Mouse (Mus musculus) MEL (cell line): ENCODE data around the gene Morc2a. TPM values are rescaled to one million over a fixed set of nuclear protein-coding genes. Genes with fewer than 3 reads are reported as not detected.

Experiments
- DNase-seq: peaks from one replicate; pipeline ENCODE4 v3.0.0; 2011; ENCODE audit warnings: low read depth, low spot score
- H3K27ac ChIP-seq: 2 replicates; pipeline ENCODE4 v1.5.1; 2012; ENCODE audit warnings: low read depth, mild to moderate bottlenecking, control low read depth, low read length, moderate library complexity; ENCODE audit not compliant: control insufficient read depth
- H3K27me3 ChIP-seq, 2 experiments: fragments of 150-350 bp in 1 of 2; sonication (generic) in 1 of 2; 2 replicates each; pipeline ENCODE4 v1.6.1; 2012; ENCODE audit warnings: low read length in 2 of 2, mild to moderate bottlenecking in 2 of 2, improper control_type of control experiment in 1 of 2, moderate library complexity in 1 of 2; ENCODE audit not compliant: insufficient read depth in 2 of 2, control insufficient read depth in 1 of 2
- H3K36me3 ChIP-seq, 2 experiments: 2 replicates each; pipeline ENCODE4 v1.6.1; 2012 to 2014; ENCODE audit warnings: low read length in 2 of 2, improper control_type of control experiment in 1 of 2, inconsistent platforms in 1 of 2, mild to moderate bottlenecking in 1 of 2; ENCODE audit not compliant: insufficient read depth in 2 of 2, control insufficient read depth in 1 of 2
- H3K4me1 ChIP-seq, 2 experiments: fragments of 150-350 bp in 1 of 2; sonication (generic) in 1 of 2; 2 replicates each; pipeline ENCODE4 v1.6.1; 2012; ENCODE audit warnings: low read length in 2 of 2, improper control_type of control experiment in 1 of 2, mild to moderate bottlenecking in 1 of 2; ENCODE audit not compliant: insufficient read depth in 2 of 2, control insufficient read depth in 1 of 2
- H3K4me3 ChIP-seq, 2 experiments: fragments of 150-350 bp in 1 of 2; sonication (generic) in 1 of 2; 2 replicates each; pipeline ENCODE4 v1.5.1; 2012; ENCODE audit warnings: low read depth in 2 of 2, low read length in 2 of 2, mild to moderate bottlenecking in 2 of 2, moderate library complexity in 2 of 2, control low read depth in 1 of 2, improper control_type of control experiment in 1 of 2; ENCODE audit not compliant: control insufficient read depth in 1 of 2, insufficient read depth in 1 of 2
- H3K79me2 ChIP-seq: 2 replicates; pipeline ENCODE4 v1.6.1; 2012; ENCODE audit warnings: mild to moderate bottlenecking, low read length, moderate library complexity; ENCODE audit not compliant: control insufficient read depth, poor library complexity, insufficient read depth
- H3K9ac ChIP-seq: 2 replicates; pipeline ENCODE4 v1.6.1; 2012; ENCODE audit warnings: low read depth, mild to moderate bottlenecking, control low read depth, low read length, moderate library complexity; ENCODE audit not compliant: control insufficient read depth, poor library complexity, severe bottlenecking
- H3K9me3 ChIP-seq: fragments of 150-350 bp; sonication (generic); replicated peaks from 2 replicates; pipeline ENCODE4 v1.6.1; 2012; ENCODE audit warnings: mild to moderate bottlenecking, low read length, improper control_type of control experiment, moderate library complexity; ENCODE audit not compliant: insufficient read depth
- CHD1 ChIP-seq: IDR thresholded peaks from 2 replicates; pipeline ENCODE4 v1.6.1; 2012; ENCODE audit warnings: low read depth, mild to moderate bottlenecking, inconsistent platforms, low read length, improper control_type of control experiment
- CHD2 ChIP-seq: IDR thresholded peaks from 2 replicates; pipeline ENCODE4 v1.6.1; 2011; ENCODE audit warnings: low read length, improper control_type of control experiment
- E2F4 ChIP-seq: IDR thresholded peaks from 2 replicates; pipeline ENCODE4 v1.6.1; 2011; ENCODE audit warnings: low read depth, low read length, improper control_type of control experiment, borderline replicate concordance
- EP300 ChIP-seq, 2 experiments: IDR thresholded peaks; 2 replicates each; pipeline ENCODE4 v1.6.1; 2011; ENCODE audit warnings: improper control_type of control experiment in 2 of 2, low read length in 2 of 2, low read depth in 1 of 2, mild to moderate bottlenecking in 1 of 2
- GABPA ChIP-seq: IDR thresholded peaks from 2 replicates; pipeline ENCODE4 v1.6.1; 2012; ENCODE audit warnings: low read depth, mild to moderate bottlenecking, inconsistent platforms, low read length, improper control_type of control experiment, moderate library complexity
- GATA1 ChIP-seq: IDR thresholded peaks from 2 replicates; pipeline ENCODE4 v1.6.1; 2011; ENCODE audit warnings: low read depth, low read length, improper control_type of control experiment
- KAT2A ChIP-seq: conservative IDR thresholded peaks from 2 replicates; pipeline ENCODE4 v1.6.1; 2012; ENCODE audit warnings: low read depth, low read length, improper control_type of control experiment, inconsistent platforms
- MAFK ChIP-seq: IDR thresholded peaks from 2 replicates; pipeline ENCODE4 v1.6.1; 2011; ENCODE audit warnings: low read depth, mild to moderate bottlenecking, low read length, improper control_type of control experiment, borderline replicate concordance
- MAZ ChIP-seq: IDR thresholded peaks from 2 replicates; pipeline ENCODE4 v1.6.1; 2012; ENCODE audit warnings: low read depth, mild to moderate bottlenecking, inconsistent platforms, low read length, improper control_type of control experiment
- MXI1 ChIP-seq: IDR thresholded peaks from 2 replicates; pipeline ENCODE4 v1.6.1; 2011; ENCODE audit warnings: mild to moderate bottlenecking, low read depth, low read length, improper control_type of control experiment
- MYB ChIP-seq: IDR thresholded peaks from 2 replicates; pipeline ENCODE4 v1.6.1; 2011; ENCODE audit warnings: mild to moderate bottlenecking, low read depth, low read length, improper control_type of control experiment
- MYC ChIP-seq: IDR thresholded peaks from 2 replicates; pipeline ENCODE4 v1.6.1; 2011; ENCODE audit warnings: low read depth, mild to moderate bottlenecking, low read length, improper control_type of control experiment, moderate library complexity
- NELFE ChIP-seq: IDR thresholded peaks from 2 replicates; pipeline ENCODE4 v1.6.1; 2011; ENCODE audit warnings: low read depth, low read length, improper control_type of control experiment
- POLR2A ChIP-seq, 2 experiments: IDR thresholded peaks; 2 replicates each; pipeline ENCODE4 v1.6.1; 2011 to 2012; ENCODE audit warnings: low read length in 2 of 2, mild to moderate bottlenecking in 2 of 2, control low read depth in 1 of 2, improper control_type of control experiment in 1 of 2, low read depth in 1 of 2, moderate library complexity in 1 of 2; ENCODE audit not compliant: control insufficient read depth in 1 of 2, insufficient read depth in 1 of 2, poor library complexity in 1 of 2
- POLR2AphosphoS2 ChIP-seq: IDR thresholded peaks from 2 replicates; pipeline ENCODE4 v1.6.1; 2011; ENCODE audit warnings: low read length, improper control_type of control experiment
- POLR2AphosphoS5 ChIP-seq: IDR thresholded peaks from 2 replicates; pipeline ENCODE4 v1.6.1; 2012; ENCODE audit warnings: low read depth, borderline replicate concordance, mild to moderate bottlenecking, inconsistent platforms, low read length, moderate library complexity, mixed read lengths
- RAD21 ChIP-seq: IDR thresholded peaks from 2 replicates; pipeline ENCODE4 v1.6.1; 2011; ENCODE audit warnings: mild to moderate bottlenecking, low read depth, low read length, improper control_type of control experiment
- RCOR1 ChIP-seq: IDR thresholded peaks from 2 replicates; pipeline ENCODE4 v1.6.1; 2012; ENCODE audit warnings: low read depth, mild to moderate bottlenecking, inconsistent platforms, low read length, improper control_type of control experiment
- SIN3A ChIP-seq: IDR thresholded peaks from 2 replicates; pipeline ENCODE4 v1.6.1; 2012; ENCODE audit warnings: low read length, improper control_type of control experiment, inconsistent platforms
- SMC3 ChIP-seq: IDR thresholded peaks from 2 replicates; pipeline ENCODE4 v1.6.1; 2011; ENCODE audit warnings: low read depth, low read length, improper control_type of control experiment
- UBTF ChIP-seq: IDR thresholded peaks from 2 replicates; pipeline ENCODE4 v1.6.1; 2012; ENCODE audit warnings: low read depth, mild to moderate bottlenecking, inconsistent platforms, low read length, improper control_type of control experiment, moderate library complexity, borderline replicate concordance; ENCODE audit not compliant: insufficient read depth
- USF2 ChIP-seq, 2 experiments: IDR thresholded peaks; 2 replicates each; pipeline ENCODE4 v1.6.1; 2011 to 2012; ENCODE audit warnings: improper control_type of control experiment in 2 of 2, low read length in 2 of 2, borderline replicate concordance in 1 of 2, inconsistent platforms in 1 of 2, low read depth in 1 of 2, mild to moderate bottlenecking in 1 of 2; ENCODE audit not compliant: insufficient read depth in 1 of 2
- ZC3H11A ChIP-seq: IDR thresholded peaks from 2 replicates; pipeline ENCODE4 v1.6.1; 2012; ENCODE audit warnings: low read depth, mild to moderate bottlenecking, inconsistent platforms, low read length, improper control_type of control experiment
- ZKSCAN1 ChIP-seq: IDR thresholded peaks from 2 replicates; pipeline ENCODE4 v1.6.1; 2012; ENCODE audit warnings: low read depth, mild to moderate bottlenecking, inconsistent platforms, low read length, improper control_type of control experiment, moderate library complexity
- ZMIZ1 ChIP-seq: IDR thresholded peaks from 2 replicates; pipeline ENCODE4 v1.6.1; 2012; ENCODE audit warnings: low read depth, mild to moderate bottlenecking, inconsistent platforms, low read length, improper control_type of control experiment, moderate library complexity
- ZNF384 ChIP-seq: IDR thresholded peaks from 2 replicates; pipeline ENCODE4 v1.6.1; 2012; ENCODE audit warnings: low read depth, mild to moderate bottlenecking, inconsistent platforms, low read length, improper control_type of control experiment
- polyA plus RNA-seq, 2 experiments: library from polyadenylated mRNA; stranded (reverse) in 1 of 2; unstranded in 1 of 2; fragments of >175 nt in 1 of 2; fragments of >200 nt in 1 of 2; gene quantifications; 2 replicates each; pipeline versions ENCODE4 v1.2.1 to v1.2.4; 2012; ENCODE audit warnings: low replicate concordance in 2 of 2, low read depth in 1 of 2; ENCODE audit not compliant: insufficient read length in 2 of 2, insufficient read depth in 1 of 2, missing spikeins in 1 of 2
- total RNA-seq: library from RNA; depleted of rRNA; stranded (reverse); fragments of 300-350 nt; gene quantifications from 2 replicates; pipeline ENCODE4 v1.2.3, GENCODE M21; 2012

Morc2a gene
- total and polyA plus RNA-seq, 3 experiments: 14.7 to 25.6 (median 23.4) TPM

GRCm38 (mm10) chr11:3683696-3684095 is 34.7 kb downstream of the Morc2a start:
- TF ChIP-seq SIN3A: no peak
- TF ChIP-seq RAD21: no peak
- TF ChIP-seq ZNF384: no peak
- TF ChIP-seq EP300 (IDR thresholded peaks at IDR 0.05; ENCODE audit: low read depth in 1 of 2, low read length in 2 of 2): no peak
- no peak for TF ChIP-seq MXI1
- no peak for TF ChIP-seq POLR2AphosphoS5
- TF ChIP-seq GATA1: no peak
- no peak for TF ChIP-seq MYB
- TF ChIP-seq MYC: no peak
- no peak for TF ChIP-seq ZMIZ1
- TF ChIP-seq SMC3: no peak
- TF ChIP-seq CHD2: no peak
- TF ChIP-seq GABPA: no peak
- no peak for TF ChIP-seq E2F4
- no peak for TF ChIP-seq USF2 (IDR thresholded peaks at IDR 0.05; ENCODE audit: borderline replicate concordance in 1 of 2, insufficient read depth in 1 of 2, low read depth in 1 of 2, low read length in 2 of 2)
- no peak for TF ChIP-seq CHD1
- TF ChIP-seq KAT2A: no peak
- TF ChIP-seq UBTF: no peak
- TF ChIP-seq, all 39 proteins: peak for 0
- Histone ChIP-seq H3K27me3 (no peaks in the 10 kb centered on the region), H3K9me3 (no peaks in the 10 kb centered on the region), H3K36me3 (peaks cover 0 to 14% of the 10 kb centered on the region in 2 experiments; a peak in 2 of 4 replicates), H3K4me3 (no peak overlapping the region), H3K9ac (no peak overlapping the region), H3K27ac (no peak overlapping the region), H3K79me2 (no peaks in the 10 kb centered on the region), H3K4me1 (no peaks in the 10 kb centered on the region)
- no peak for DNase-seq

- Histone ChIP-seq H3K9ac (no peak overlapping the region), H3K27ac (no peak overlapping the region), H3K9me3 (no peaks in the 10 kb centered on the region), H3K27me3 (no peaks in the 10 kb centered on the region), H3K36me3 (peaks cover 0 to 14% of the 10 kb centered on the region in 2 experiments; a peak in 2 of 4 replicates), H3K79me2 (no peaks in the 10 kb centered on the region), H3K4me3 (no peak overlapping the region), H3K4me1 (no peaks in the 10 kb centered on the region)
- TF ChIP-seq POLR2AphosphoS2 (no peak), RCOR1 (no peak), ZNF384 (no peak), USF2 (IDR thresholded peaks at IDR 0.05; ENCODE audit: borderline replicate concordance in 1 of 2, insufficient read depth in 1 of 2, low read depth in 1 of 2, low read length in 2 of 2) (no peak), MAZ (no peak), SIN3A (no peak), NELFE (no peak), ZKSCAN1 (no peak), ZC3H11A (no peak), MAFK (no peak), POLR2A (IDR thresholded peaks at IDR 0.05; ENCODE audit: control insufficient read depth in 1 of 2, insufficient read depth in 1 of 2, low read depth in 1 of 2, low read length in 2 of 2, poor library complexity in 1 of 2) (no peak), CHD1 (no peak), UBTF (no peak), MYC (no peak)
- no peak for DNase-seq
Measured at GRCm38 (mm10) chr11:3684232-3684631, 35.2 kb downstream of the Morc2a start.
